Mouse (Mus musculus): ENCODE results near the gene Glis1. TPM values are rescaled to one million over a fixed set of nuclear protein-coding genes. Genes with fewer than 3 reads are reported as not detected.

The Glis1 gene
- total and polyA plus RNA-seq, 3 experiments: 0.16 to 0.38 (median 0.20) TPM

GRCm38 (mm10) chr4:107580883-107581282, 146.5 kb downstream of the Glis1 start:
- ATAC-seq (ENCODE audit: extremely low read depth, insufficient number of reproducible peaks, low FRiP score, poor library complexity, severe bottlenecking): no peak
- no peak overlapping the region for H3K4me3 ChIP-seq (ENCODE audit: low read depth, low read length)
- H3K27me3 ChIP-seq (ENCODE audit: insufficient read depth, low read length): peaks cover 5% of the 10 kb centered on the region; the same call in 1 of the 2 replicates
- H3K4me1 ChIP-seq (ENCODE audit: insufficient read depth, low read depth, low read length): no peaks in the 10 kb centered on the region
- TF ChIP-seq POLR2AphosphoS5 (IDR thresholded peaks at IDR 0.05; ENCODE audit: insufficient replicate concordance, low read depth, low read length): no peak
- no peak for TF ChIP-seq GATA1 (IDR thresholded peaks at IDR 0.05; ENCODE audit: borderline replicate concordance, low read length)
- no peak for TF ChIP-seq TAL1 (conservative IDR thresholded peaks at IDR 0.05; ENCODE audit: low read depth, low read length)
- TF ChIP-seq GATA2 (IDR thresholded peaks at IDR 0.05; ENCODE audit: borderline replicate concordance, low read depth, low read length): no peak
- TF ChIP-seq CTCF (IDR thresholded peaks at IDR 0.05; ENCODE audit: low read depth, low read length): no peak
- no peak for DNase-seq (ENCODE audit: low spot score)
- no peaks in the 10 kb centered on the region for H3K36me3 ChIP-seq (replicated peaks)
- no peaks in the 10 kb centered on the region for H3K9me3 ChIP-seq (replicated peaks)

DNA sequence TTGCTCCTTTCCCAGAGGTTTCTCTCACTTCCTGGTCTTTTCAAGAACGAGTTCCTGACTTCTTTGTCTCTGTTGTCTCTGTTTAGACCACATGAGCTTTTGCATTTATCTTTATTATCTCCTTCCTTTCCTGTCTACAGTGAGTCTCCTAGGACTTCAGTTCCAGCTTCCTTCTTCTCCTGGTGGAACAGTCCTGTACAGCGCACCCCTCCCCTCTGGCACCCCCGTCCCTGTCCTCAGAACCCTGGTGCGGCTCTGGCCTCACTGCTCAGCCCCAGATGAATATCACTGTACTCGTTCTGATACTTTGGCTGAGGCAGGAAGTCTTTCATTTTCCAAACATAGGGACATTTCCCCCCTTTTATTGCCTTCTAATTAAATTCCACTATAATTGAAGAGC, 152.0 kb downstream of the Glis1 start:
- H3K36me3 ChIP-seq (replicated peaks): no peaks in the 10 kb centered on the region
- H3K9me3 ChIP-seq (replicated peaks): no peaks in the 10 kb centered on the region
- H3K4me3 ChIP-seq (ENCODE audit: low read depth, low read length): no peak overlapping the region
- no peak for DNase-seq (ENCODE audit: low spot score)
- H3K27me3 ChIP-seq (ENCODE audit: insufficient read depth, low read length): peaks cover 8% of the 10 kb centered on the region; the same call in 1 of the 2 replicates
- no peak for TF ChIP-seq POLR2AphosphoS5 (IDR thresholded peaks at IDR 0.05; ENCODE audit: insufficient replicate concordance, low read depth, low read length)
- no peak for TF ChIP-seq CTCF (IDR thresholded peaks at IDR 0.05; ENCODE audit: low read depth, low read length)
- TF ChIP-seq GATA2 (IDR thresholded peaks at IDR 0.05; ENCODE audit: borderline replicate concordance, low read depth, low read length): no peak
- TF ChIP-seq GATA1 (IDR thresholded peaks at IDR 0.05; ENCODE audit: borderline replicate concordance, low read length): no peak
- H3K4me1 ChIP-seq (ENCODE audit: insufficient read depth, low read depth, low read length): no peaks in the 10 kb centered on the region
- no peak for ATAC-seq (ENCODE audit: extremely low read depth, insufficient number of reproducible peaks, low FRiP score, poor library complexity, severe bottlenecking)

DNA sequence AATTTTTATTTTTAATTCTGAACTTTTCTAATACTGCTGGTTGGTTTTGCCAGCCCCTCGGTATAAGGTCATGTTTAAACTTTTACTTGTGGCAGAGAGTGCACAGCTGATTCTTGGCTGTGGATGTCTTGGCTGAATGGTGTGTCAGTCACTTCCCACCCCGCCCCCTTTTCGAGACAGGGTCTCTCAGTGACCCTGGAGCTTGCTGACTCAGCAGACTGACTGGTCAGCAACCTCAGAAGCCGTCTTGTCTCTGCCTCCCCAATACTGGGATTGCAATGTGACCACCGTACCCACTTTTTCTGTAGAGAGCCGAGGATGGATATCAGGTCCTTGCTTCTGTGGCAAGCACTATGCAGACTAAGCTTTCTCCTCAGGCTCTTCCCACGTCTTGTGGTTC, 154.2 kb downstream of the Glis1 start:
- Histone ChIP-seq H3K27me3 (ENCODE audit: insufficient read depth, low read length) (peaks cover 7% of the 10 kb centered on the region; the same call in 1 of the 2 replicates), H3K9me3 (replicated peaks) (no peaks in the 10 kb centered on the region), H3K4me3 (ENCODE audit: low read depth, low read length) (no peak overlapping the region), H3K4me1 (ENCODE audit: insufficient read depth, low read depth, low read length) (no peaks in the 10 kb centered on the region), H3K36me3 (replicated peaks) (no peaks in the 10 kb centered on the region)
- DNase-seq (ENCODE audit: low spot score) (no peak), ATAC-seq (ENCODE audit: extremely low read depth, insufficient number of reproducible peaks, low FRiP score, poor library complexity, severe bottlenecking) (no peak)
- TF ChIP-seq GATA2 (IDR thresholded peaks at IDR 0.05; ENCODE audit: borderline replicate concordance, low read depth, low read length) (no peak), CTCF (IDR thresholded peaks at IDR 0.05; ENCODE audit: low read depth, low read length) (no peak), POLR2AphosphoS5 (IDR thresholded peaks at IDR 0.05; ENCODE audit: insufficient replicate concordance, low read depth, low read length) (no peak), GATA1 (IDR thresholded peaks at IDR 0.05; ENCODE audit: borderline replicate concordance, low read length) (no peak), TAL1 (conservative IDR thresholded peaks at IDR 0.05; ENCODE audit: low read depth, low read length) (no peak)

- ATAC-seq (ENCODE audit: extremely low read depth, insufficient number of reproducible peaks, low FRiP score, poor library complexity, severe bottlenecking) (no peak), DNase-seq (ENCODE audit: low spot score) (no peak)
- Histone ChIP-seq H3K27me3 (ENCODE audit: insufficient read depth, low read length) (peaks cover 7% of the 10 kb centered on the region; the same call in 1 of the 2 replicates), H3K9me3 (replicated peaks) (no peaks in the 10 kb centered on the region), H3K36me3 (replicated peaks) (no peaks in the 10 kb centered on the region), H3K4me3 (ENCODE audit: low read depth, low read length) (no peak overlapping the region), H3K4me1 (ENCODE audit: insufficient read depth, low read depth, low read length) (no peaks in the 10 kb centered on the region)
- TF ChIP-seq GATA1 (IDR thresholded peaks at IDR 0.05; ENCODE audit: borderline replicate concordance, low read length) (no peak), TAL1 (conservative IDR thresholded peaks at IDR 0.05; ENCODE audit: low read depth, low read length) (no peak), CTCF (IDR thresholded peaks at IDR 0.05; ENCODE audit: low read depth, low read length) (no peak), POLR2AphosphoS5 (IDR thresholded peaks at IDR 0.05; ENCODE audit: insufficient replicate concordance, low read depth, low read length) (no peak), GATA2 (IDR thresholded peaks at IDR 0.05; ENCODE audit: borderline replicate concordance, low read depth, low read length) (no peak)
These were observed 154.7 kb downstream of the Glis1 start for GRCm38 (mm10) chr4:107589046-107589445.

- H3K27me3 ChIP-seq (ENCODE audit: insufficient read depth, low read length): peaks cover 10% of the 10 kb centered on the region; the same call in 1 of the 2 replicates
- DNase-seq (ENCODE audit: low spot score) (no peak), ATAC-seq (ENCODE audit: extremely low read depth, insufficient number of reproducible peaks, low FRiP score, poor library complexity, severe bottlenecking) (no peak)
- no peak overlapping the region for H3K4me3 ChIP-seq (ENCODE audit: low read depth, low read length)
- H3K9me3 ChIP-seq (replicated peaks): no peaks in the 10 kb centered on the region
- no peaks in the 10 kb centered on the region for H3K4me1 ChIP-seq (ENCODE audit: insufficient read depth, low read depth, low read length)
- TF ChIP-seq CTCF (IDR thresholded peaks at IDR 0.05; ENCODE audit: low read depth, low read length) (no peak), GATA1 (IDR thresholded peaks at IDR 0.05; ENCODE audit: borderline replicate concordance, low read length) (no peak), TAL1 (conservative IDR thresholded peaks at IDR 0.05; ENCODE audit: low read depth, low read length) (no peak), GATA2 (IDR thresholded peaks at IDR 0.05; ENCODE audit: borderline replicate concordance, low read depth, low read length) (no peak), POLR2AphosphoS5 (IDR thresholded peaks at IDR 0.05; ENCODE audit: insufficient replicate concordance, low read depth, low read length) (no peak)
- no peaks in the 10 kb centered on the region for H3K36me3 ChIP-seq (replicated peaks)
These were observed 156.6 kb downstream of the Glis1 start for GRCm38 (mm10) chr4:107590805-107591534.

DNA sequence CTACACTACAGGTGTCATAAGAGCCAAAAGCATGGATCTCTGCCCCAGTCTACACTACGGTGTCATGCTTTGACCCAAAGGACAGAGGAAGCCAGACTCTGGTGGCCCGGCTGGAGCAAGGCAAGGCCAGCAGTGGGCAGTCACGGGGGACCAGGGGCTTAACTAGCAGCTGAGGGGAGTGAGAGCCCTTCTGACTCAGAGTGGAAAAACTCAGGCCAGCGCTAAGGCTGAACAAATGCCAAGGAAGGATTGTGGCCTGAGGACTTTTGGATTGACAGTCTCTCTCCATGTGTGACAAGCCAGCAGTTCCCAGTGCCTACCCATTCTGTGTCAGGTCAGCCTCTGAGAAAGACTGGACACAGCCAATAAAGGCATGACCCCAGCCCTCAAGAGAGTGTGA, 159.0 kb downstream of the Glis1 start:
- H3K4me3 ChIP-seq (ENCODE audit: low read depth, low read length): no peak overlapping the region
- no peaks in the 10 kb centered on the region for H3K4me1 ChIP-seq (ENCODE audit: insufficient read depth, low read depth, low read length)
- peaks cover 10% of the 10 kb centered on the region; the same call in 1 of the 2 replicates for H3K27me3 ChIP-seq (ENCODE audit: insufficient read depth, low read length)
- no peaks in the 10 kb centered on the region for H3K36me3 ChIP-seq (replicated peaks)
- DNase-seq (ENCODE audit: low spot score) (no peak), ATAC-seq (ENCODE audit: extremely low read depth, insufficient number of reproducible peaks, low FRiP score, poor library complexity, severe bottlenecking) (no peak)
- TF ChIP-seq TAL1 (conservative IDR thresholded peaks at IDR 0.05; ENCODE audit: low read depth, low read length) (no peak), POLR2AphosphoS5 (IDR thresholded peaks at IDR 0.05; ENCODE audit: insufficient replicate concordance, low read depth, low read length) (no peak), GATA2 (IDR thresholded peaks at IDR 0.05; ENCODE audit: borderline replicate concordance, low read depth, low read length) (no peak), CTCF (IDR thresholded peaks at IDR 0.05; ENCODE audit: low read depth, low read length) (no peak), GATA1 (IDR thresholded peaks at IDR 0.05; ENCODE audit: borderline replicate concordance, low read length) (no peak)
- no peaks in the 10 kb centered on the region for H3K9me3 ChIP-seq (replicated peaks)

Data from G1E (cell line).